Mouse (Mus musculus) CH12.LX (cell line): ENCODE data around the gene Wnt1.

Experiments used
- BHLHE40 ChIP-seq: IDR thresholded peaks from 2 replicates; pipeline ENCODE4 v1.6.1; 2011; ENCODE audit warnings: mild to moderate bottlenecking, low read depth, low read length, improper control_type of control experiment
- CHD2 ChIP-seq: IDR thresholded peaks from 2 replicates; pipeline ENCODE4 v1.6.1; 2011; ENCODE audit warnings: low read length, improper control_type of control experiment
- CTCF ChIP-seq, 2 experiments: IDR thresholded peaks in 1 of 2; conservative IDR thresholded peaks in 1 of 2; 2 replicates each; pipeline ENCODE4 v1.5.1; 2011 to 2012; ENCODE audit warnings: low read depth in 2 of 2, low read length in 2 of 2, improper control_type of control experiment in 1 of 2, inconsistent platforms in 1 of 2, mild to moderate bottlenecking in 1 of 2, moderate library complexity in 1 of 2
- ELF1 ChIP-seq: IDR thresholded peaks from 2 replicates; pipeline ENCODE4 v1.6.1; 2014; ENCODE audit warnings: low read depth, mild to moderate bottlenecking, inconsistent platforms, low read length, improper control_type of control experiment
- EP300 ChIP-seq: IDR thresholded peaks from 2 replicates; pipeline ENCODE4 v1.6.1; 2011; ENCODE audit warnings: low read length, improper control_type of control experiment
- GABPA ChIP-seq: IDR thresholded peaks from 2 replicates; pipeline ENCODE4 v1.6.1; 2012; ENCODE audit warnings: low read depth, low read length, improper control_type of control experiment, inconsistent platforms; ENCODE audit not compliant: insufficient replicate concordance
- MAX ChIP-seq: IDR thresholded peaks from 2 replicates; pipeline ENCODE4 v1.6.1; 2011; ENCODE audit warnings: low read length, improper control_type of control experiment
- MAZ ChIP-seq: IDR thresholded peaks from 2 replicates; pipeline ENCODE4 v1.6.1; 2012; ENCODE audit warnings: low read depth, mild to moderate bottlenecking, inconsistent platforms, low read length, improper control_type of control experiment, moderate library complexity
- MEF2A ChIP-seq: IDR thresholded peaks from 2 replicates; pipeline ENCODE4 v1.6.1; 2014; ENCODE audit warnings: low read depth, mild to moderate bottlenecking, inconsistent platforms, low read length, improper control_type of control experiment, borderline replicate concordance
- NRF1 ChIP-seq: IDR thresholded peaks from 2 replicates; pipeline ENCODE4 v1.6.1; 2014; ENCODE audit warnings: low read depth, mild to moderate bottlenecking, inconsistent platforms, low read length, improper control_type of control experiment, moderate library complexity
- POLR2A ChIP-seq: IDR thresholded peaks from 2 replicates; pipeline ENCODE4 v1.6.1; 2011; ENCODE audit warnings: low read depth, mild to moderate bottlenecking, improper control_type of control experiment, low read length
- POLR2AphosphoS2 ChIP-seq: IDR thresholded peaks from 2 replicates; pipeline ENCODE4 v1.6.1; 2011; ENCODE audit warnings: low read depth, low read length, improper control_type of control experiment
- TCF12 ChIP-seq: IDR thresholded peaks from 2 replicates; pipeline ENCODE4 v1.6.1; 2014; ENCODE audit warnings: low read depth, mild to moderate bottlenecking, inconsistent platforms, low read length, improper control_type of control experiment
- UBTF ChIP-seq: IDR thresholded peaks from 2 replicates; pipeline ENCODE4 v1.6.1; 2012; ENCODE audit warnings: low read depth, mild to moderate bottlenecking, inconsistent platforms, low read length, improper control_type of control experiment, moderate library complexity

- TF ChIP-seq MEF2A = no peak
- TF ChIP-seq CTCF (conservative IDR thresholded peaks at IDR 0.05 in 1 of 2, IDR thresholded peaks at IDR 0.05 in 1 of 2; ENCODE audit: low read depth in 2 of 2, low read length in 2 of 2) = peak; percentile 88 to 93
- TF ChIP-seq POLR2A = no peak
- no peak for TF ChIP-seq NRF1
- 0 out of 2 replicates have a peak, but pooled peaks have one; percentile 2 for TF ChIP-seq MAX
- TF ChIP-seq CHD2 = no peak
- no peak for TF ChIP-seq GABPA
- TF ChIP-seq EP300 = no peak
- TF ChIP-seq TCF12 = no peak
- TF ChIP-seq MAZ = no peak
- TF ChIP-seq POLR2AphosphoS2 = no peak
- TF ChIP-seq BHLHE40 = no peak
- no peak for TF ChIP-seq UBTF
- TF ChIP-seq ELF1 = no peak
Measured at GRCm38 (mm10) chr15:98799396-98799795, 9.7 kb downstream of the Wnt1 start.
